Mouse (Mus musculus): ENCODE results near the gene Pcsk4. TPM values are rescaled to one million over a fixed set of nuclear protein-coding genes. Genes with fewer than 3 reads are reported as not detected.

Gene Pcsk4
- polyA plus RNA-seq (2016; fragmentation: Nextera tagmentation; extraction: Ambion mirVana), result 2.4 and 3.7 TPM in 2 replicates

GRCm38 (mm10) chr10:80329273-80330081 lies at the start of gene Pcsk4, which contains the start of gene Reep6:
Gene Pcsk4 (minus strand): TSS chr10:80329498.
Gene Reep6 (plus strand): TSS chr10:80329953.
- no peaks in the 10 kb centered on the region for H3K9me3 ChIP-seq
- WGBS, result 5% methylated on average over 36 of the region's 36 CpGs
- H3K27me3 ChIP-seq, result peaks cover 49% of the 10 kb centered on the region
- ATAC-seq (ENCODE audit: low FRiP score, low read depth), result peak; percentile 95
- H3K4me1 ChIP-seq, result peaks cover 15% of the 10 kb centered on the region
- no peaks in the 10 kb centered on the region for H3K36me3 ChIP-seq
- 0 out of 2 replicates have a peak within 1 kb of the TSS, but pooled peaks have one; percentile 46 for H3K27ac ChIP-seq (replicated peaks)
- H3K4me3 ChIP-seq, result peak within 1 kb of the TSS; percentile 49
- peak within 1 kb of the TSS; percentile 51 for H3K9ac ChIP-seq (replicated peaks)
- peak within 1 kb of the TSS; percentile 88 for H3K4me2 ChIP-seq (replicated peaks)

GRCm38 (mm10) chr10:80377716-80378115 lies 48.4 kb upstream of the Pcsk4 start:
- no peak overlapping the region for H3K9ac ChIP-seq (replicated peaks)
- H3K4me2 ChIP-seq (replicated peaks), result no peak overlapping the region
- WGBS, result 53% methylated on average over 10 of the region's 10 CpGs
- H3K4me1 ChIP-seq, result peaks cover 11% of the 10 kb centered on the region; the same call in 1 of the 2 replicates
- no peaks in the 10 kb centered on the region for H3K9me3 ChIP-seq
- no peak for ATAC-seq (ENCODE audit: low FRiP score, low read depth)
- peaks cover 31% of the 10 kb centered on the region for H3K36me3 ChIP-seq
- H3K4me3 ChIP-seq, result no peak overlapping the region
- H3K27me3 ChIP-seq, result peaks cover 2% of the 10 kb centered on the region; the same call in 1 of the 2 replicates
- no peak overlapping the region for H3K27ac ChIP-seq (replicated peaks)

- no peak for ATAC-seq (ENCODE audit: low FRiP score, low read depth)
- no peaks in the 10 kb centered on the region for H3K9me3 ChIP-seq
- H3K36me3 ChIP-seq, result peaks cover 15% of the 10 kb centered on the region
- H3K4me1 ChIP-seq, result peaks cover 15% of the 10 kb centered on the region
- H3K4me3 ChIP-seq, result no peak overlapping the region
- no peak overlapping the region for H3K9ac ChIP-seq (replicated peaks)
- WGBS, result 3% methylated on average over 7 of the region's 7 CpGs
- H3K27ac ChIP-seq (replicated peaks), result no peak overlapping the region
- H3K4me2 ChIP-seq (replicated peaks), result no peak overlapping the region
- H3K27me3 ChIP-seq, result peaks cover 10% of the 10 kb centered on the region
These were observed 46.9 kb upstream of the Pcsk4 start for GRCm38 (mm10) chr10:80376160-80376559.

- Histone ChIP-seq H3K4me2 (replicated peaks) (no peak overlapping the region), H3K9ac (replicated peaks) (no peak overlapping the region), H3K27ac (replicated peaks) (no peak overlapping the region), H3K9me3 (no peaks in the 10 kb centered on the region), H3K36me3 (no peaks in the 10 kb centered on the region), H3K27me3 (peaks cover 10% of the 10 kb centered on the region), H3K4me3 (no peak overlapping the region), H3K4me1 (peaks cover 9% of the 10 kb centered on the region; the same call in 1 of the 2 replicates)
- 18% methylated on average over 6 of the region's 6 CpGs for WGBS
- no peak for ATAC-seq (ENCODE audit: low FRiP score, low read depth)
These were observed 44.8 kb upstream of the Pcsk4 start for GRCm38 (mm10) chr10:80374063-80374462.

GRCm38 (mm10) chr10:80372706-80373105 lies 43.4 kb upstream of the Pcsk4 start:
- H3K36me3 ChIP-seq, result no peaks in the 10 kb centered on the region
- 84% methylated on average over 6 of the region's 6 CpGs for WGBS
- H3K9me3 ChIP-seq, result peaks cover 5% of the 10 kb centered on the region
- no peak for ATAC-seq (ENCODE audit: low FRiP score, low read depth)
- peaks cover 10% of the 10 kb centered on the region for H3K27me3 ChIP-seq
- no peak overlapping the region for H3K27ac ChIP-seq (replicated peaks)
- no peak overlapping the region for H3K4me3 ChIP-seq
- no peak overlapping the region for H3K4me2 ChIP-seq (replicated peaks)
- no peak overlapping the region for H3K9ac ChIP-seq (replicated peaks)
- H3K4me1 ChIP-seq, result peaks cover 9% of the 10 kb centered on the region; the same call in 1 of the 2 replicates

GRCm38 (mm10) chr10:80371983-80372382 lies 42.7 kb upstream of the Pcsk4 start:
- Histone ChIP-seq H3K9ac (replicated peaks) (0 out of 2 replicates have a peak overlapping the region, but pooled peaks have one; percentile 12), H3K9me3 (peaks cover 5% of the 10 kb centered on the region), H3K27me3 (peaks cover 15% of the 10 kb centered on the region), H3K4me1 (peaks cover 9% of the 10 kb centered on the region; the same call in 1 of the 2 replicates), H3K27ac (replicated peaks) (peak overlapping the region; percentile 39; the same call in 1 of the 2 replicates), H3K4me3 (0 out of 2 replicates have a peak overlapping the region, but pooled peaks have one; percentile 13), H3K4me2 (replicated peaks) (peak overlapping the region; percentile 35), H3K36me3 (no peaks in the 10 kb centered on the region)
- WGBS, result 52% methylated on average over 9 of the region's 9 CpGs
- ATAC-seq (ENCODE audit: low FRiP score, low read depth), result no peak

- Histone ChIP-seq H3K4me2 (replicated peaks) (peak overlapping the region; percentile 35), H3K9ac (replicated peaks) (0 out of 2 replicates have a peak overlapping the region, but pooled peaks have one; percentile 12), H3K36me3 (no peaks in the 10 kb centered on the region), H3K4me1 (peaks cover 9% of the 10 kb centered on the region; the same call in 1 of the 2 replicates), H3K27ac (replicated peaks) (peak overlapping the region; percentile 39; the same call in 1 of the 2 replicates), H3K4me3 (0 out of 2 replicates have a peak overlapping the region, but pooled peaks have one; percentile 13), H3K9me3 (peaks cover 5% of the 10 kb centered on the region), H3K27me3 (peaks cover 16% of the 10 kb centered on the region)
- 7% methylated on average over 12 of the region's 12 CpGs for WGBS
- ATAC-seq (ENCODE audit: low FRiP score, low read depth), result peak; percentile 81
These were observed 42.2 kb upstream of the Pcsk4 start for GRCm38 (mm10) chr10:80371411-80371966.

GRCm38 (mm10) chr10:80369995-80370747 lies 40.9 kb upstream of the Pcsk4 start:
- ATAC-seq (ENCODE audit: low FRiP score, low read depth), result no peak
- H3K4me3 ChIP-seq, result no peak overlapping the region
- 83% methylated on average over 21 of the region's 21 CpGs for WGBS
- no peaks in the 10 kb centered on the region for H3K36me3 ChIP-seq
- peaks cover 23% of the 10 kb centered on the region for H3K27me3 ChIP-seq
- no peak overlapping the region for H3K9ac ChIP-seq (replicated peaks)
- peaks cover 9% of the 10 kb centered on the region; the same call in 1 of the 2 replicates for H3K4me1 ChIP-seq
- no peak overlapping the region for H3K4me2 ChIP-seq (replicated peaks)
- peaks cover 5% of the 10 kb centered on the region for H3K9me3 ChIP-seq
- H3K27ac ChIP-seq (replicated peaks), result no peak overlapping the region

- Histone ChIP-seq H3K9ac (replicated peaks) (no peak overlapping the region), H3K4me2 (replicated peaks) (no peak overlapping the region), H3K9me3 (peaks cover 5% of the 10 kb centered on the region), H3K27me3 (peaks cover 40% of the 10 kb centered on the region), H3K4me3 (no peak overlapping the region), H3K4me1 (peaks cover 16% of the 10 kb centered on the region), H3K36me3 (no peaks in the 10 kb centered on the region), H3K27ac (replicated peaks) (no peak overlapping the region)
- no peak for ATAC-seq (ENCODE audit: low FRiP score, low read depth)
- 84% methylated on average over 6 of the region's 6 CpGs for WGBS
These were observed 39.1 kb upstream of the Pcsk4 start for GRCm38 (mm10) chr10:80368392-80368791.

GRCm38 (mm10) chr10:80367954-80368353 lies 38.7 kb upstream of the Pcsk4 start:
- H3K4me1 ChIP-seq, result peaks cover 16% of the 10 kb centered on the region
- no peak for ATAC-seq (ENCODE audit: low FRiP score, low read depth)
- no peak overlapping the region for H3K9ac ChIP-seq (replicated peaks)
- H3K4me3 ChIP-seq, result no peak overlapping the region
- H3K4me2 ChIP-seq (replicated peaks), result no peak overlapping the region
- no peaks in the 10 kb centered on the region for H3K36me3 ChIP-seq
- peaks cover 5% of the 10 kb centered on the region for H3K9me3 ChIP-seq
- no peak overlapping the region for H3K27ac ChIP-seq (replicated peaks)
- peaks cover 42% of the 10 kb centered on the region for H3K27me3 ChIP-seq
- WGBS, result 67% methylated on average over 5 of the region's 5 CpGs

- Histone ChIP-seq H3K27me3 (peaks cover 51% of the 10 kb centered on the region), H3K27ac (replicated peaks) (no peak overlapping the region)
- WGBS, result 72% methylated on average over 6 of the region's 6 CpGs
These were observed 36.4 kb upstream of the Pcsk4 start for GRCm38 (mm10) chr10:80365736-80366135.

More at GRCm38 (mm10) chr10:80365736-80366135, 36.4 kb upstream of the Pcsk4 start:
- no peaks in the 10 kb centered on the region for H3K36me3 ChIP-seq
- no peak overlapping the region for H3K4me2 ChIP-seq (replicated peaks)
- H3K4me3 ChIP-seq, result no peak overlapping the region
- no peak for ATAC-seq (ENCODE audit: low FRiP score, low read depth)
- peaks cover 6% of the 10 kb centered on the region for H3K4me1 ChIP-seq
- peaks cover 5% of the 10 kb centered on the region for H3K9me3 ChIP-seq
- H3K9ac ChIP-seq (replicated peaks), result no peak overlapping the region
